Mouse (Mus musculus): ENCODE measurements around the gene Ccdc97.

Ccdc97 gene

GRCm38 (mm10) chr7:25666381-25666780 lies 52.5 kb downstream of the Ccdc97 start:
- in situ Hi-C loops (cut with MboI), result no loop called here
